Mouse (Mus musculus) left cerebral cortex, postnatal 4 days (tissue): Measurements from ENCODE around the gene Olfr139. TPM values are rescaled to one million over a fixed set of nuclear protein-coding genes. Genes with fewer than 3 reads are reported as not detected.
A peak's percentile ranks its signal among the peaks of the same experiment; 100 is the strongest.

Experiments
- DNase-seq: peaks from one replicate; pipeline ENCODE4 v3.0.0-alpha.2; 2022
- intact Hi-C: fragments of 180-260 bp; cut with DNase I; formaldehyde crosslinking; loops from one replicate; pipeline ENCODE4 v1.15.1; 2025
- total RNA-seq, 2 experiments: library from RNA; stranded (reverse); gene quantifications; 2 replicates each; pipeline ENCODE4 v1.2.3; 2021

The Olfr139 gene
- not detected for total RNA-seq

- no peak for DNase-seq
- intact Hi-C loops, result no loop called here
Observed at GRCm38 (mm10) chr11:74056451-74056850, at the start of gene Olfr139, which contains the start of gene Olfr399. TSS of gene Olfr139 (minus strand) at chr11:74056551. TSS of gene Olfr399 (minus strand) at chr11:74056615.

GRCm38 (mm10) chr11:74105066-74105465 lies 48.7 kb upstream of the Olfr139 start:
- peak; percentile 92 for DNase-seq
- intact Hi-C loops, result no loop called here

GRCm38 (mm10) chr11:74101507-74101906 lies 45.2 kb upstream of the Olfr139 start:
- intact Hi-C loops, result no loop called here
- DNase-seq, result no peak

- DNase-seq, result no peak
- intact Hi-C loops, result no loop called here
Observed at GRCm38 (mm10) chr11:74100724-74101123, 44.4 kb upstream of the Olfr139 start.

- no peak for DNase-seq
- intact Hi-C loops, result no loop called here
Observed at GRCm38 (mm10) chr11:74069655-74070054, 13.3 kb upstream of the Olfr139 start, which contains the start of gene Zfp616. TSS of gene Zfp616 (plus strand) at chr11:74069955.

GRCm38 (mm10) chr11:74051347-74051746 lies 5.0 kb downstream of the Olfr139 start:
- DNase-seq, result no peak
- intact Hi-C loops, result no loop called here

Other genes starting within 250 kb of the Olfr139 start
- gene Olfr392, start 239.5 kb downstream of the Olfr139 start, total RNA-seq, result not detected
- gene Olfr393, start 205.1 kb downstream of the Olfr139 start, total RNA-seq, result not detected
- not detected for gene Olfr394, start 165.8 kb downstream of the Olfr139 start, total RNA-seq
- not detected for gene Olfr395, start 147.3 kb downstream of the Olfr139 start, total RNA-seq
- gene Olfr23, start 119.9 kb downstream of the Olfr139 start, total RNA-seq, result not detected
- not detected for gene Olfr397, start 95.7 kb downstream of the Olfr139 start, total RNA-seq
- not detected for gene Olfr398, start 66.1 kb downstream of the Olfr139 start, total RNA-seq
- not detected for gene Olfr399, start 64 bp upstream of the Olfr139 start, total RNA-seq
- not detected for gene Zfp616, start 13.4 kb upstream of the Olfr139 start, total RNA-seq
- not detected for gene Olfr401, start 57.2 kb upstream of the Olfr139 start, total RNA-seq
- gene Olfr402, start 97.0 kb upstream of the Olfr139 start, total RNA-seq, result not detected
- gene Olfr403, start 129.7 kb upstream of the Olfr139 start, total RNA-seq, result not detected
- not detected for gene Olfr43, start 154.8 kb upstream of the Olfr139 start, total RNA-seq
- gene Olfr406, start 203.3 kb upstream of the Olfr139 start, total RNA-seq, result not detected
- not detected for gene Olfr59, start 227.2 kb upstream of the Olfr139 start, total RNA-seq